Mouse (Mus musculus) spleen, adult 18-20 months (tissue): ENCODE results near the gene Samd4.
"Not testable (repeated sequence)": the region's sequence is repeated elsewhere in the genome, so short reads cannot be mapped to it uniquely, and the experiment has no call there.

Experiments
- DNase-seq, 2 experiments: peaks; one replicate each; pipeline ENCODE4 v3.0.0; 2022; ENCODE audit warnings: mixed read lengths in 2 of 2

Gene Samd4

GRCm38 (mm10) chr14:47075010-47075677 is 192.5 kb downstream of the Samd4 start:
- no peak for DNase-seq

GRCm38 (mm10) chr14:47075856-47076255 is 193.2 kb downstream of the Samd4 start:
- DNase-seq, result no peak

GRCm38 (mm10) chr14:47076956-47077575 is 194.4 kb downstream of the Samd4 start:
- DNase-seq, result no peak

GRCm38 (mm10) chr14:47077576-47077970 is 194.9 kb downstream of the Samd4 start:
- DNase-seq, result no peak

- no peak for DNase-seq
Observed at GRCm38 (mm10) chr14:47079911-47080310, 197.3 kb downstream of the Samd4 start.

- DNase-seq, result no peak
Observed at GRCm38 (mm10) chr14:47083311-47083710, 200.7 kb downstream of the Samd4 start.

- DNase-seq, result no peak
Observed at GRCm38 (mm10) chr14:47083838-47084237, 201.2 kb downstream of the Samd4 start.

GRCm38 (mm10) chr14:47084686-47085085 is 202.0 kb downstream of the Samd4 start:
- DNase-seq, result no peak

GRCm38 (mm10) chr14:47086123-47086522 is 203.5 kb downstream of the Samd4 start:
- DNase-seq, result no peak

GRCm38 (mm10) chr14:47086743-47087142 is 204.1 kb downstream of the Samd4 start:
- DNase-seq, result peak; percentile 20 to 53

- peak; percentile 40 to 78 for DNase-seq
Observed at GRCm38 (mm10) chr14:47087182-47087581, 204.5 kb downstream of the Samd4 start.

- DNase-seq, result peak in 1 of 2 experiments; percentile 8
Observed at GRCm38 (mm10) chr14:47087669-47088250, 205.1 kb downstream of the Samd4 start.

- no peak for DNase-seq
Observed at GRCm38 (mm10) chr14:47088339-47088738, 205.7 kb downstream of the Samd4 start.

- no peak for DNase-seq
Observed at GRCm38 (mm10) chr14:47089153-47089552, 206.5 kb downstream of the Samd4 start.

- no peak for DNase-seq
Observed at GRCm38 (mm10) chr14:47091908-47092307, 209.3 kb downstream of the Samd4 start.

GRCm38 (mm10) chr14:47093355-47093792 is 210.7 kb downstream of the Samd4 start:
- DNase-seq, result no peak

GRCm38 (mm10) chr14:47095036-47095435 is 212.4 kb downstream of the Samd4 start:
- no peak for DNase-seq

- no peak for DNase-seq
Observed at GRCm38 (mm10) chr14:47096357-47096756, 213.7 kb downstream of the Samd4 start.

GRCm38 (mm10) chr14:47104246-47105173 is 221.9 kb downstream of the Samd4 start:
- DNase-seq, result peak in 1 of 2 experiments; percentile 31

GRCm38 (mm10) chr14:47105174-47105557 is 222.5 kb downstream of the Samd4 start:
- DNase-seq, result no peak

- DNase-seq, result no peak
Observed at GRCm38 (mm10) chr14:47105755-47106154, 223.1 kb downstream of the Samd4 start.

- DNase-seq, result no peak
Observed at GRCm38 (mm10) chr14:47107461-47107860, 224.8 kb downstream of the Samd4 start.

GRCm38 (mm10) chr14:47110391-47110790 is 227.7 kb downstream of the Samd4 start:
- DNase-seq, result not testable (repeated sequence)
